Mouse (Mus musculus): ENCODE results near the gene Ston2. TPM values are rescaled to one million over a fixed set of nuclear protein-coding genes. Genes with fewer than 3 reads are reported as not detected.

The Ston2 gene
- polyA plus RNA-seq, 1 experiment: 12.3 TPM

DNA sequence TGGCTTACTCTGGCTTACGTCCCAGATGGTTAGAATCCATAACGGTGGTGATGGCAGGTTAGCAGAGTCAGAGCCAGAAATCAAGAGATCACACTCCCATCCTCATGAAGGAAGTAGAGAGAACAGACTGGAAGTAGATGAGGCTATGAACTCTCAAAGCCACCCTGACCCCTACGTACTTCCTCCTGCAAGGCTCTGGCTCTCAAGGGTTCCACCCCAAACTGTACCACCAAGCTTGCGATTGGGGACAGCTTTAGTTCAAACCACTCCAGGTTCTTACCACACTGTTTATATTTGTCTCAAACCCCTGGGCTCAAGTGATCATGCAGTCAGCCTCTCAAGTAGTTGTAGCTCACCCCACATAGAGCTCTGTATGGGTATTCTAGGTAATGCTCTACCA, 49.8 kb downstream of the Ston2 start:
- H3K27me3 ChIP-seq (ENCODE audit: control insufficient read depth, insufficient read depth, insufficient read length): no peaks in the 10 kb centered on the region
- H3K79me2 ChIP-seq (ENCODE audit: control insufficient read depth, insufficient read depth): no peaks in the 10 kb centered on the region
- H3K4me3 ChIP-seq: no peak overlapping the region
- no peak overlapping the region for H3K4me2 ChIP-seq (ENCODE audit: low read depth)
- no peaks in the 10 kb centered on the region for H3K36me3 ChIP-seq (ENCODE audit: control insufficient read depth, insufficient read depth)
- TF ChIP-seq POLR2A (IDR thresholded peaks at IDR 0.05; ENCODE audit: insufficient read length, low read depth): no peak
- TF ChIP-seq CEBPB (IDR thresholded peaks at IDR 0.05; ENCODE audit: insufficient read depth, poor library complexity, severe bottlenecking): no peak
- TF ChIP-seq MYOD1 (IDR thresholded peaks at IDR 0.05; ENCODE audit: control insufficient read depth in 1 of 3, insufficient read length in 2 of 3, low read depth in 2 of 3): no peak
- TF ChIP-seq TCF12 (IDR thresholded peaks at IDR 0.05; ENCODE audit: insufficient read depth, poor library complexity, severe bottlenecking): no peak
- no peak for TF ChIP-seq SRF (IDR thresholded peaks at IDR 0.05; ENCODE audit: control insufficient read depth, insufficient read length, low read depth)
- TF ChIP-seq POLR2AphosphoS2 (IDR thresholded peaks at IDR 0.05; ENCODE audit: insufficient read length, low read depth): no peak
- TF ChIP-seq E2F4 (IDR thresholded peaks at IDR 0.05; ENCODE audit: insufficient read depth): no peak
- TF ChIP-seq MYOG (IDR thresholded peaks at IDR 0.05; ENCODE audit: control insufficient read depth in 1 of 3, insufficient read depth in 1 of 3, insufficient read length in 2 of 3, low read depth in 2 of 3): no peak
- no peak for TF ChIP-seq MAX (IDR thresholded peaks at IDR 0.05; ENCODE audit: low read depth)
- no peak overlapping the region for H3ac ChIP-seq (ENCODE audit: control insufficient read depth, insufficient read length)

DNA sequence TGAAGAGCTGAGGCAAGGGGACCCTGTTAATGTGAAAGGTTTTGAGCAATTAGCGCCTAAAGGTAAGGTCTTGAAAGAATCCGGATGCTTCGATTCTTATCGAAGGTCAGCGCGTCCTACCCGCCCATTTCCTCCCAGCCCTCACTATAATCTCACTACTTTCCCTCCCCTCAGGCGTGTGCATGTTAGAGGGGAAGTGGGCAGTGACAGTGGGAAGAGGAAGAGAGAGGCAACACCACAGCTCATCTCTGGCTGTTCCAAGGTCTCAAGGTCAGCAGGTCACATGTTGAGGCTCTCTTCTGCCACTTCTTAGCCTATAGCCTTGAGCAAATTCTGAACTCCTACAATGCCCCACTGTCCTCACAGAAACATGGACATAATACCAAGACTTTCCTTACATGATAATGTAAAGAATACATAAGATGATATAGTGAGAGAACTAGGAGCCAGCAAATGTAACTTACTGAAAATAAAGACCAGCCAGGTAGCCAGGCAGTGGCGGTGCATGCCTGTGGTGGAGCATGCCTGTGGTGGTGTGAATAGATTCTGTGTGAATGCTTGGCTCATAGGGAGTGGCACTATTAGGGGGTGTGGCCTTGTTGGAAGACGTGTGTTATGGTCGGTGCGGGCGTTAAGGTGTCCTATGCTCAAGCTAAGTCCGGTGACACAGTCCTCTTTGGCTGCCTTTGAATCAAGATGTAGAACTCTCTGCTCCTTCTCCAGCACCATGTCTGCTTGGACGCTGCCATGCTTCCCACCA, 51.8 kb downstream of the Ston2 start:
- TF ChIP-seq MYOG (IDR thresholded peaks at IDR 0.05; ENCODE audit: control insufficient read depth in 1 of 3, insufficient read depth in 1 of 3, insufficient read length in 2 of 3, low read depth in 2 of 3) (no peak), TCF3 (IDR thresholded peaks at IDR 0.05; ENCODE audit: insufficient read length, low read depth) (no peak), MAX (IDR thresholded peaks at IDR 0.05; ENCODE audit: low read depth) (no peak), USF1 (IDR thresholded peaks at IDR 0.05; ENCODE audit: low read depth) (no peak), E2F4 (IDR thresholded peaks at IDR 0.05; ENCODE audit: insufficient read depth) (no peak)
- Histone ChIP-seq H3ac (ENCODE audit: control insufficient read depth, insufficient read length) (no peak overlapping the region), H3K4me3 (no peak overlapping the region), H3K27me3 (ENCODE audit: control insufficient read depth, insufficient read depth, insufficient read length) (no peaks in the 10 kb centered on the region), H3K79me2 (ENCODE audit: control insufficient read depth, insufficient read depth) (no peaks in the 10 kb centered on the region), H3K36me3 (ENCODE audit: control insufficient read depth, insufficient read depth) (no peaks in the 10 kb centered on the region), H3K4me2 (ENCODE audit: low read depth) (no peak overlapping the region)

DNA sequence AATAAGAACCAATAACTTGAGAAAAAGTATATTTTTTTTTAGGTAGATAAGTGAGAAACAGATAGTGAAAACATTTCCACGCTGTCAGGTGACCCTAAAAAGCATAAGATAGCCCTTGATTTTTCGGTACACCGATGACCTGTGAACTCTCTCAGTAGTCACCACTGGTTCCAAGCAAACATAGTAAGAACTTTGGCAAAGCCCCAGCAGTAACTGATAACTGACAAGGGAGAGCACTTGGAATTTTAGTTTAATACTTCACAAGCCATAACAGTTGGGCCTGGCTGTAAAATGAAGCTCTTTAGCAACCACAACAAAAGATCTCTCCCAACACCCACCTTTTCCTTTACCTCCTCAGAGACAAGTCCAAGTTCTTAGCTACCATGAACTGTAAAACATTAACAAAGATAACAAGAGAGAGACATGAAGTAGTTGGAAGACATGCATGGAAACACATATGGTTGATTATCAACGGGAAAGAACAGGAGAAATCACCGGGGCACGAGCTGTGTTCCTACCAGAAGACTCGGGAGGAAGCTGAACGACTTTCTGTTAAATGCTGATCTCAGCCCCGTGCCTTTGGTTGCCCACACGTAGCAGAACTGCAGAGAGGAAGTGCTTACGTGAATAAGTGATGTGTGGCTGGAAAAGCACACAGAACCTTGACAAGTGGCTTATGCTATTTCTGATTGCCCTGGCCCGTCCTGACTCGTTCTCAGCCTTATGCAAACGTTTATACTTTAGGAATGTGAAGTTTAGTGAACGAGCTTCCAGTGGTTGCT, 53.8 kb downstream of the Ston2 start:
- Histone ChIP-seq H3K27me3 (ENCODE audit: control insufficient read depth, insufficient read depth, insufficient read length) (no peaks in the 10 kb centered on the region), H3K4me3 (no peak overlapping the region), H3K79me2 (ENCODE audit: control insufficient read depth, insufficient read depth) (no peaks in the 10 kb centered on the region), H3K36me3 (ENCODE audit: control insufficient read depth, insufficient read depth) (peaks cover 5% of the 10 kb centered on the region), H3ac (ENCODE audit: control insufficient read depth, insufficient read length) (no peak overlapping the region), H3K4me2 (ENCODE audit: low read depth) (no peak overlapping the region)
- TF ChIP-seq MYOG (IDR thresholded peaks at IDR 0.05; ENCODE audit: control insufficient read depth in 1 of 3, insufficient read depth in 1 of 3, insufficient read length in 2 of 3, low read depth in 2 of 3) (no peak), CEBPB (IDR thresholded peaks at IDR 0.05; ENCODE audit: insufficient read depth, poor library complexity, severe bottlenecking) (no peak), E2F4 (IDR thresholded peaks at IDR 0.05; ENCODE audit: insufficient read depth) (no peak), TCF12 (IDR thresholded peaks at IDR 0.05; ENCODE audit: insufficient read depth, poor library complexity, severe bottlenecking) (no peak), TCF3 (IDR thresholded peaks at IDR 0.05; ENCODE audit: insufficient read length, low read depth) (no peak)

DNA sequence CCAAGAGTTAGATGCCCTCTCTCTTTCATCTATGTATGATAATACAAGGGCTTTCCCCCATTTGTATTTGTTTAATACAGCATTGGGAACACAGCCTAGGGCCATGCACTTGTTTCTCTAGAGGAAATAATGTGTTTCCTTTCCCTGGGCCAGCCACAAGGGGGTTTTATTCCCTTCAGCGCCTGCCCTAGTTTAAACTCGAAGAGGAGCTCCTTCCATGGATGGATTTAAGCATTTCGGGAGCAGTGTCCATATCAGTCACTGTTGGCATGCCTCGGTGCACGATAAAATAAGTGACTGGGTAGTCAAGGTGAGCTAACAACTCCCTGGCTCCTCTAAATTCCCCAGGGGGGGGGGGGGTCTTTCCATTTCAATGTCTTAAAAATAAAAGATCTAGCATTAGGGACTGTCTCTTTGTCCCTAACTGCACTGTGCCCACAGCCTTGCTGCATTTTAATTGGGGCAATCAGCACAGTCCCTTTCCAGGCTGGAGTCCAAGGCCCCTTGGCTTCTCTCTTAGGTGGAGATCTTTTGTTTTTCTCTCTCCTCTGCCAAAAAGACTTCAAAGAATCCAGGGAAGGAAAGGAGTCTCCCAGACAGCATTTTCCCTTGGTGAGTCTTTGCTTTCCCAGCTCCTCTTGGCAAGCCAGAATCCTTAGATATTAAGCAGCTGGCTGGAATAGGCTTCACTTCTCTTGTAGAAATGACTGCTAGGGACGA, 55.3 kb downstream of the Ston2 start:
- peaks cover 5% of the 10 kb centered on the region for H3K36me3 ChIP-seq (ENCODE audit: control insufficient read depth, insufficient read depth)
- no peak overlapping the region for H3K4me2 ChIP-seq (ENCODE audit: low read depth)
- no peak overlapping the region for H3ac ChIP-seq (ENCODE audit: control insufficient read depth, insufficient read length)
- no peak overlapping the region for H3K4me3 ChIP-seq
- H3K79me2 ChIP-seq (ENCODE audit: control insufficient read depth, insufficient read depth): no peaks in the 10 kb centered on the region
- TF ChIP-seq USF1 (IDR thresholded peaks at IDR 0.05; ENCODE audit: low read depth) (no peak), MAX (IDR thresholded peaks at IDR 0.05; ENCODE audit: low read depth) (no peak), TCF12 (IDR thresholded peaks at IDR 0.05; ENCODE audit: insufficient read depth, poor library complexity, severe bottlenecking) (no peak), CEBPB (IDR thresholded peaks at IDR 0.05; ENCODE audit: insufficient read depth, poor library complexity, severe bottlenecking) (no peak)
- no peaks in the 10 kb centered on the region for H3K27me3 ChIP-seq (ENCODE audit: control insufficient read depth, insufficient read depth, insufficient read length)

DNA sequence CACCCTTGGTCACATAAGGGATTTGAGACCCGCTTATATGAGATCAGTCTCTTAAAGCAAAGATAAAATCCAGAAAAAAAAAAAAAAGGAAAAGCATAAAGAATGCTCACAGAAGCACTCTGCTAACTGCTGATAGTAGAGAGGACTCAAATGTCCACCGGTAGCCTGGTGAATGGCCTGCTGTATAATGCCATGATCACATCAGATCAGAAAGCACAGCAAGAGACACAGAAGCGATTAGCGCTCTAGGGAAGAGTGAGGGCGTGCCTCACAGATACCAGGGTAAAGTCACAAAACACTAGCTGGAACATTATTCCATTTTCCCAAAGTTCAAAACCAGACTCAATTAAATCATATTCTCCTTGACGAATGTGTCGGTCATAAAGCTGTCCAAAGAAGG, 62.0 kb downstream of the Ston2 start:
- Histone ChIP-seq H3K27me3 (ENCODE audit: control insufficient read depth, insufficient read depth, insufficient read length) (no peaks in the 10 kb centered on the region), H3K4me3 (no peak overlapping the region), H3K36me3 (ENCODE audit: control insufficient read depth, insufficient read depth) (peaks cover 5% of the 10 kb centered on the region), H3ac (ENCODE audit: control insufficient read depth, insufficient read length) (no peak overlapping the region), H3K4me2 (ENCODE audit: low read depth) (no peak overlapping the region), H3K79me2 (ENCODE audit: control insufficient read depth, insufficient read depth) (no peaks in the 10 kb centered on the region)
- TF ChIP-seq REST (IDR thresholded peaks at IDR 0.05; ENCODE audit: insufficient read depth, insufficient read length) (no peak), POLR2AphosphoS2 (IDR thresholded peaks at IDR 0.05; ENCODE audit: insufficient read length, low read depth) (no peak)
